Mouse (Mus musculus): Measurements from ENCODE around the gene Gnptab.

GRCm38 (mm10) chr10:88427998-88428397 is 49.1 kb downstream of the Gnptab start:
- no peak for TF ChIP-seq CTCF (IDR thresholded peaks at IDR 0.05 in 2 of 3, conservative IDR thresholded peaks at IDR 0.05 in 1 of 3; ENCODE audit: control insufficient read depth in 1 of 3, insufficient read depth in 1 of 3, low read depth in 2 of 3, low read length in 3 of 3, poor library complexity in 1 of 3, severe bottlenecking in 1 of 3)
- no peak for TF ChIP-seq CHD2 (IDR thresholded peaks at IDR 0.05; ENCODE audit: low read length)
- no peak for TF ChIP-seq POLR2A (IDR thresholded peaks at IDR 0.05; ENCODE audit: control insufficient read depth in 1 of 2, insufficient read depth in 1 of 2, low read depth in 1 of 2, low read length in 2 of 2, poor library complexity in 1 of 2)
- TF ChIP-seq USF2 (IDR thresholded peaks at IDR 0.05; ENCODE audit: borderline replicate concordance in 1 of 2, insufficient read depth in 1 of 2, low read depth in 1 of 2, low read length in 2 of 2): no peak
- no peak for TF ChIP-seq ELF1 (IDR thresholded peaks at IDR 0.05; ENCODE audit: low read depth, low read length)
- no peak for TF ChIP-seq HCFC1 (IDR thresholded peaks at IDR 0.05; ENCODE audit: low read depth, low read length)
- no peak for TF ChIP-seq EP300 (IDR thresholded peaks at IDR 0.05; ENCODE audit: low read depth in 1 of 2, low read length in 2 of 2)
- TF ChIP-seq POLR2AphosphoS5 (IDR thresholded peaks at IDR 0.05; ENCODE audit: borderline replicate concordance, low read depth, low read length): no peak
- TF ChIP-seq E2F4 (IDR thresholded peaks at IDR 0.05; ENCODE audit: borderline replicate concordance, low read depth, low read length): no peak
- no peak for TF ChIP-seq MAX (IDR thresholded peaks at IDR 0.05; ENCODE audit: low read length)
- no peak for TF ChIP-seq ZMIZ1 (IDR thresholded peaks at IDR 0.05; ENCODE audit: low read depth, low read length)
- no peak for TF ChIP-seq CHD1 (IDR thresholded peaks at IDR 0.05; ENCODE audit: low read depth, low read length)
- TF ChIP-seq GATA1 (IDR thresholded peaks at IDR 0.05; ENCODE audit: low read depth, low read length): no peak
- no peak for TF ChIP-seq KAT2A (conservative IDR thresholded peaks at IDR 0.05; ENCODE audit: low read depth, low read length)
